Comparison of ENCODE assay signal across 9 mouse cellular contexts in the genomic region with DNA sequence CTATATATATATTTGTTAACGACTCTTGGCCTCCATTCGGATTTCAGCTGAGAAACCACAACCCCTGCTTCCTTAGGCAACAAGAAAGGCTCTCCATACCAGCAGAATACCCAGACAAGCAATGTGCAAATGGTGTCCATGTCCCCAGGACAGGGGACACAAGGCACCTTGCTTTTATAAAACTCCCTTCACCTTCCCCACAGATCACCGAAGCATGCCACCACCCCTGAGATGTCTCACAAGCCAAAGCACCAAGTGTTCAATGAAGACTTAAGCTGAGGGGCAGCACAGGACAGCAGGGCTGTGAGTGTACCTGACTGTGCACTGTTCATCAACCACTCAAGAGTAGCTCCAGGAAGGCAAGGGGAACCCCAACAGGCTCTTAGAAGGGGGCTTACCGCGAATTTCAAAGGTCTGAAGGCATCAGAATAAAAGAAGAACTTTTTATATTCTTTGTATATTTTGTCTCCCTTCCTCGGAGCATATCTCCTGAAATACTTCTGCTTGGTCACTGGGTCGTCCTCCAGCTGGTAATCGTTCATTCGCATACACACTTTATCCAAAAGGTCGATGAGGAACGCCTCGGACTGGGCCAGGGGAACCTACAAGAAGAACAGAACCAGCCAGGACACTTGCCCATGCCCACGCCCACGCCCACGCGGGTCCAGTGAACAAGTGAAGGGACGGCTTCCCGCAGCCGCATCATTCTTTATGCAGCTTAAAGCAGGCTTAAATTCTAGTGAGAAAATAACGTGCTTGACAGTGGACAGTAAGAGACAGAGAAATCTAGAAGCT. TPM values are rescaled to one million over a fixed set of nuclear protein-coding genes. Genes with fewer than 3 reads are reported as not detected.
A peak's percentile ranks its signal among the peaks of the same experiment; 100 is the strongest.
DNase-seq lines count a peak whose midpoint lies in the region; ATAC-seq and TF ChIP-seq lines count a peak whose summit lies in the region.
"Had no signal": no experiment of that assay in that cellular context is flagged by ENCODE, and none has a peak within 500 bp of the region (broad histone marks: within the 10 kb centered on the region; RNA-seq: fewer than 3 reads in every experiment).

No protein-coding gene starts in this region.

- H3K4me1 ChIP-seq in liver, postnatal 0 days (ENCODE audit: insufficient read depth) = 0 out of 2 replicates have a peak, but pooled peaks cover 3% of the 10 kb centered on the region
- peaks cover 29% of the 10 kb centered on the region for H3K4me1 ChIP-seq in forebrain, embryonic 13.5 days
- peaks cover 8% of the 10 kb centered on the region for H3K4me1 ChIP-seq in limb, embryonic 12.5 days (replicated peaks)

- no peaks in the 10 kb centered on the region for H3K36me3 ChIP-seq in liver, postnatal 0 days (replicated peaks; ENCODE audit: insufficient read depth, low read length)
- H3K36me3 ChIP-seq in forebrain, embryonic 13.5 days (ENCODE audit: poor library complexity, severe bottlenecking) = no peaks in the 10 kb centered on the region
- no peaks in the 10 kb centered on the region for H3K36me3 ChIP-seq in limb, embryonic 12.5 days

- no peak for TF ChIP-seq CTCF in liver, postnatal 0 days (IDR thresholded peaks at IDR 0.05; ENCODE audit: low read depth)

- peaks cover 61% of the 10 kb centered on the region for H3K27me3 ChIP-seq in liver, postnatal 0 days (ENCODE audit: insufficient read depth, low read length)
- peaks cover 94% of the 10 kb centered on the region for H3K27me3 ChIP-seq in forebrain, embryonic 13.5 days
- H3K27me3 ChIP-seq in limb, embryonic 12.5 days = peaks cover 90% of the 10 kb centered on the region

- 0 out of 2 replicates have a peak overlapping the region, but pooled peaks have one; percentile 30 for H3K4me3 ChIP-seq in liver, postnatal 0 days (ENCODE audit: low read depth, low read length)
- H3K4me3 ChIP-seq in forebrain, embryonic 13.5 days = peak overlapping the region; percentile 38
- H3K4me3 ChIP-seq in limb, embryonic 12.5 days (replicated peaks) = peak overlapping the region; percentile 37; the same call in 1 of the 2 replicates

- H3K9me3 ChIP-seq in liver, postnatal 0 days (ENCODE audit: low read length) = no peaks in the 10 kb centered on the region
- H3K9me3 ChIP-seq in forebrain, embryonic 13.5 days (replicated peaks) = no peaks in the 10 kb centered on the region
- H3K9me3 ChIP-seq in limb, embryonic 12.5 days = no peaks in the 10 kb centered on the region

- H3K27ac ChIP-seq in liver, postnatal 0 days (ENCODE audit: low read depth) = no peak overlapping the region
- no peak overlapping the region for H3K27ac ChIP-seq in forebrain, embryonic 13.5 days
- H3K27ac ChIP-seq in limb, embryonic 12.5 days = no peak overlapping the region

- H3K9ac ChIP-seq in liver, postnatal 0 days (replicated peaks) = no peak overlapping the region
- H3K9ac ChIP-seq in forebrain, embryonic 13.5 days = no peak overlapping the region
- H3K9ac ChIP-seq in limb, embryonic 12.5 days (replicated peaks) = no peak overlapping the region

- 13% methylated on average over 20 of the region's 20 CpGs for WGBS in liver, postnatal 0 days (ENCODE audit: insufficient replicate concordance)
- WGBS in forebrain, embryonic 13.5 days = 11% methylated on average over 20 of the region's 20 CpGs
- 16% methylated on average over 20 of the region's 20 CpGs for WGBS in limb, embryonic 12.5 days

- ATAC-seq in liver, postnatal 0 days = no peak
- ATAC-seq in forebrain, embryonic 13.5 days = no peak
- no peak for ATAC-seq in limb, embryonic 12.5 days (ENCODE audit: insufficient number of reproducible peaks, insufficient read depth, low FRiP score, low TSS enrichment, low read depth)
- ATAC-seq in activated CD4-positive, CD25-positive, alpha-beta regulatory T cell, adult 4 months = no peak
- ATAC-seq in monocyte, adult 5-6 weeks (replicated peaks; ENCODE audit: insufficient number of reproducible peaks, low FRiP score, low TSS enrichment, poor library complexity, severe bottlenecking) = no peak

- no peak overlapping the region for H3K4me2 ChIP-seq in liver, postnatal 0 days (ENCODE audit: low read depth, low read length)
- H3K4me2 ChIP-seq in forebrain, embryonic 13.5 days = peak overlapping the region; percentile 67
- no peak overlapping the region for H3K4me2 ChIP-seq in limb, embryonic 12.5 days

- TF ChIP-seq EP300 in liver, postnatal 0 days (IDR thresholded peaks at IDR 0.05; ENCODE audit: low read depth) = no peak

- DNase-seq in liver, postnatal 0 days = no peak
- DNase-seq in liver = no peak
- DNase-seq in ovary, postnatal 14 days (ENCODE audit: low spot score) = no peak

RNA-seq across cellular contexts. Expression of gene Cnpy1, which starts 36.7 kb away (rescaled TPM):
- polyA plus RNA-seq in liver, postnatal 0 days (2015; fragmentation: Nextera tagmentation; extraction: Ambion mirVana) = not detected in 2 replicates
- polyA plus RNA-seq in forebrain, embryonic 13.5 days (2015; fragmentation: Nextera tagmentation; extraction: Ambion mirVana) = 1.7 TPM in 2 replicates
- polyA plus RNA-seq in limb, embryonic 12.5 days (2016; fragmentation: Nextera tagmentation; extraction: Ambion mirVana) = 0.10 TPM in 1 of 2 replicates, not detected in the other
- polyA plus RNA-seq in activated CD4-positive, CD25-positive, alpha-beta regulatory T cell, adult 4 months (2017; shearing (Covaris generic)) = not detected
- total RNA-seq in monocyte, adult 5-6 weeks (2017) = not detected in 3 replicates
- polyA plus RNA-seq: stomach, embryonic 14.5 days had no signal

RNA-seq across cellular contexts. Expression of gene En2, which starts 43.4 kb away (rescaled TPM):
- not detected in 2 replicates for polyA plus RNA-seq in liver, postnatal 0 days (2015; fragmentation: Nextera tagmentation; extraction: Ambion mirVana)
- 0.04 TPM in 1 of 2 replicates, not detected in the other for polyA plus RNA-seq in forebrain, embryonic 13.5 days (2015; fragmentation: Nextera tagmentation; extraction: Ambion mirVana)
- polyA plus RNA-seq in limb, embryonic 12.5 days (2016; fragmentation: Nextera tagmentation; extraction: Ambion mirVana) = not detected in 2 replicates
- not detected for polyA plus RNA-seq in activated CD4-positive, CD25-positive, alpha-beta regulatory T cell, adult 4 months (2017; shearing (Covaris generic))
- total RNA-seq in monocyte, adult 5-6 weeks (2017) = not detected in 3 replicates
- polyA plus RNA-seq: lung, embryonic 16.5 days; stomach, embryonic 14.5 days had no signal
